Mouse (Mus musculus) erythroid progenitor cell, adult 5-6 weeks (primary cell): ENCODE results near the gene Col28a1. TPM values are rescaled to one million over a fixed set of nuclear protein-coding genes. Genes with fewer than 3 reads are reported as not detected.
A peak's percentile ranks its signal among the peaks of the same experiment; 100 is the strongest.

Source experiments
- ATAC-seq: replicated peaks from 2 replicates; pipeline ENCODE4 v1.8.0; 2016; ENCODE audit warnings: moderate number of reproducible peaks, mild to moderate bottlenecking, moderate TSS enrichment, inconsistent platforms; ENCODE audit not compliant: poor library complexity, low FRiP score, severe bottlenecking
- total RNA-seq, 2 experiments: library from RNA; stranded (forward) in 1 of 2; stranded (reverse) in 1 of 2; fragments of 150-400 nt in 1 of 2; fragments of 186-747, 209-891 nt in 1 of 2; gene quantifications; 2 replicates each; pipeline versions ENCODE4 v1.2.3 to v1.2.4; 2015 to 2017; ENCODE audit warnings: low replicate concordance in 2 of 2

The Col28a1 gene
- not detected in 2 replicates for total RNA-seq (2015; ENCODE audit: low replicate concordance)
- not detected in 2 replicates for total RNA-seq (2017; ENCODE audit: low replicate concordance)

DNA sequence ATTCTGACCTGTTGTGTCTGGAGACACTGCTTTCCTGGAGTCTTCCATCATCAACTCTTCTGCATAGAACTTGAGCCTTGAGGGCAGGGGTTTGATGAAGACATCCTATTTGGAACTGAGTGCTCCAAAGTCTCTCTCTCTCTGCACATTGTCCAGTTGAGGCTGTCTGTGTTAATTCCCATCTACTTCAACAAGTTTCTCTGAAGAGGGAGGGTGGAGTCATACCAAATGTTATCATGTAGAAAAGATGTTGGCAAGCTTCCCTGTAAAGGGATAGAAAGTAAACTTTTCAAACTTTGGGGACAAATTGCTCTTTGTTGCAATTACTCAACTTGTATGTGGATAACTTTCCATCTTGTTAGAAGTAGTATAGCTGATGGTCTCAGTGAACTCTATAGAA lies at the start of gene Col28a1:
TSS of gene Col28a1 (minus strand) at position 101 of the 400 bp plus-strand sequence.
- ATAC-seq, result no peak

DNA sequence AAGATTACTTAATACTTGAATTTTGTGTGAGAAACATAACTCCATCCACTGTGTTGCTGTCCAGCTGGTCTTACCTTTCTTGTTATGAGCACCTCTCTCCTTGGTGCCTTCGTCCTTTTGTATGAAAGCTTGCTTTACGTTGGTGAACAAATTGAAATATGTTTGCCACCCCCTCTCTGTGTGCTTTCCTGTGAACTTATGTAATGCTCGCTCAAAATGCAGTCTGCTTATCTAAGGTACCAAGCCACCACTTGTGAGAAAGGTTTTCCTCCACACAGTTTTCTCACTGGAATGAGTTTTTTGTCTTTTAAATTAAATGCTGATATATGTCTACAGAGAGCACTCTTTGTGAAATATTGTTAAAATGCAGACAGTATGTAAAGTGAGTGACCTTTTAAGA lies 36.2 kb upstream of the Col28a1 start:
- no peak for ATAC-seq

DNA sequence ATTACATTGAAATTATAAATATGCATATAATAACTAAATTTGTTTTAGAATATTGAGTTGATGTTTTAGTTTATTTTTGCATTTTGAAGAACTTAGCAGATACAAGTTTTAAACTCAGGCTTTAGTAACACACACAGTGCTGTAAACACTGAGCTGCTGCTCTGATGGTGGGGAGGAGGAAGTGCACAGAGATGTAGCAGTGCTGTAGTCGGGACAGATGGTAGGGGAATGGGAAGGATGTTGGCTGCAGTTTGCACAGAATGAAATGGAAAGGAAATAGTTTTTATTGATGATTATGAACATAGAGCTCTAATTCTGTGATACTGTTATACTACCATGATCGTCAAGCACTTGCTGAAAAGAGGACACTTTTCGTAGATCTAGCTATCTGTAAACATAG lies 34.6 kb upstream of the Col28a1 start:
- no peak for ATAC-seq

DNA sequence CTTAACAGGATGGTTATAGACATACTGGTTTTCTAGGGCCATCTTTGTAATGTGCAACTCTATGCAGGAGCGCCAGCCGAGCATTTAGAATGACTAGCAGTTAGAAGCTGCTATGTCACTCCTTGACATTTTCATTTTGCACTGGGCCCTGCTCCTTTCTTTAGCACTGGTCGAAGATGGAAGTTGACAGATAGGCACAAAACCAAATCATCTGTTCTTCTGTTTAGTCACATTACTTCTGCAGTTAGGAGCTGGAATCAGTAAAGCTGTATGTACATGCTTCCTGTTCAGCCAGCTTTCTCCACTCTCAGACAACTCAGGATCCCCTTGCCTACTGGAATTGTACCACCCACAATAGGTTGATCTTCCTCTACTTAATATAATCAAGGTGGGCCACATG lies 18.2 kb upstream of the Col28a1 start:
- ATAC-seq, result no peak

DNA sequence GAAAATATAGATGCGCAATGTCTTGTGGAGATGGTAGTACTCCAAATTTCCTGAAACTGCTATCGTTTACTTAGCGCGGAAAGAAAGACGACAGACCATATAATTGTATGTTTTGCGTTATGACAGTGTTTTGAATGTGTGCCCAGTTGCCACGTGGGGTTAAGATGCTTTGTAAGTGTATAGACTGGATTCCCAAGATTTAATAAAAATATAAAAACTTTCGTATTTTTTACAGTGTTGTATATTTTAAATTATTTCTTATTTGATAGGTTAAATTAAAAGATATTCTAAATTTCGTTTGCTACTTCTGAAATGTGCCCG lies 17.4 kb upstream of the Col28a1 start:
- peak; percentile 14; the same call in 1 of the 2 replicates for ATAC-seq

DNA sequence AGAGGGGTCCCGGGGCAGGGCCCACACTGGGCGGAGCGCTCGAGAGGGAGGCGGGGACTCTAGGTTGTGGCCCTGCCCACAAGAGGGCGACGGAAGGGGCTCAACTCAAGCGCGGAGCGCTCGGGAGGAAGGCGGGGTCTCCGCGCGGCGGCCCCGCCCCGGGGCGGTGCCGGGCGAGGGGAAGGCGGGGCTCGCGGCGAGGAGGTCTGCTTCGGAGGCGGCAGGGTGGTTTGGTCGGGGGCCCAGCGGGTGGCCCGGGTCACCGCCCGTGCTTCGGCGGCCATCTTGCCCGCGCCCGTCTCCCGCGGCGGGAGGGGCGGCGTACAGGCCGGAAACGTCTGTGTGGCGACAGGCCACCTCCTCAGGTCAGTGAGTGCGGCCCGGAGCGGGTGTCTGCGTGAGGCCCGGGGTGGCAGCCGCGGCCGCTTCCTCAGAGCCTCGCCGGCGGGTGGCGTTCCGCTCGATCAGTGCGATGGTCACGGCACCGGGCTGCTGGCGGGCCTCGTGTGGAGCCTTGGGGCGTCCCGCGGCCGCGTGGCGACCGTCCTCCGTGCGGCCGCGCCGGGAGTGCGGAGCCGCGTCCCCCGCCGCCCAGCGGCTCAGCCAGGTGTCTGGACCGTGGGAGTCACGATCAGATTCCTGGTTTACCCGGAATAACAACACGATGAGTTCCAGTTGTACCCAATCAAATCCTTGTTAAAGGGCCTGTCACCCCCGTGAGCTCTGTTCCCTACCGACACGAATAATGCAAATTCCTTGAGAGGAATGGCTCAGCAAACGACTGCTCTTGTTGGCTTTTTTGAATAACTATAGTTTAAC lies 16.8 kb upstream of the Col28a1 start, which contains the start of gene Mios:
TSS of gene Mios (plus strand) at position 176 of the 819 bp plus-strand sequence.
- peak; percentile 92 for ATAC-seq

DNA sequence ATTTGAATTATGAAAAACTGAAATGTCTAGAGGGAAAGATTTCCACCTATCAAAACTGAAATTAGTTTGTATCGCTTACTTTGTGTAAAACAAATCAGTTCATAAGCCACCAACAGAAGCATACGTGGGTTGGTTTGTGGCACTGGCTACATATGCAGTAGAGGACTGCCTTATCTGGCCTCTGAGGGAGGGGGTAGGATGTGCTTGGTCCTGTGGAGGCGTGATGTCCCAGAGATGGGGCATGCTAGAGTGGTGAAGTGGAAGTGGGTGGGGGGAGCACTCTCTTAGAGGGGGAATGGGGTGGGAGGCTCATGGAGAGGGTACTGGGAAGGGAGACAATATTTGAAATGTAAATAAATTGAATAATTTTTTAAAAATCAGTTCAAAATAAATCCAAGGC lies 2.5 kb downstream of the Col28a1 start:
- ATAC-seq, result no peak

DNA sequence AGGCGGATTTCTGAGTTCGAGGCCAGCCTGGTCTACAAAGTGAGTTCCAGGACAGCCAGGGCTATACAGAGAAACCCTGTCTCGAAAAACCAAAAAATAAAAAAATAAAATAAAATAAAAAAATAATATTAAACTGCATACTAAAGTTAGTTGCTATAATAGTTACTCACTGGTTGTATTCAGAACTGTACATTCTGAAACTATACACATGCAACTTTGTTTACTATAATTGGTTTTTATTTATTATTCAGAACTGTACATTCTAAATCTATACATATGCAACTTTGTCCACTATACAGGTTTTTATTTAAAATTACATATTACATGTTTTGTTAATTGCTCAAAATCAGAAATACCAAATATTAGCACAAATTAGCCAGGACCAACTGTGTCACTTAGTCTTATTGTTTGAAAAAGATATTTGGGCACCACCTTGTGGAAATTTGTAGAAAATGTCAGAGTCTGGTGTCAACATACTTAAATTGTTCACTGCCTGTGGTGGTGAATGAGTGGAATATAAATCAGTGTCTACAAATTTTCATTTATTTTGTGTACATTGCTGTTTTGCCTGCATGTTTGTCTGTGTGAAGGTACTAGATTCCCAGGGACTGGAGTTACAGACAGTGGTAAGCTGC lies 3.7 kb downstream of the Col28a1 start:
- ATAC-seq, result no peak

DNA sequence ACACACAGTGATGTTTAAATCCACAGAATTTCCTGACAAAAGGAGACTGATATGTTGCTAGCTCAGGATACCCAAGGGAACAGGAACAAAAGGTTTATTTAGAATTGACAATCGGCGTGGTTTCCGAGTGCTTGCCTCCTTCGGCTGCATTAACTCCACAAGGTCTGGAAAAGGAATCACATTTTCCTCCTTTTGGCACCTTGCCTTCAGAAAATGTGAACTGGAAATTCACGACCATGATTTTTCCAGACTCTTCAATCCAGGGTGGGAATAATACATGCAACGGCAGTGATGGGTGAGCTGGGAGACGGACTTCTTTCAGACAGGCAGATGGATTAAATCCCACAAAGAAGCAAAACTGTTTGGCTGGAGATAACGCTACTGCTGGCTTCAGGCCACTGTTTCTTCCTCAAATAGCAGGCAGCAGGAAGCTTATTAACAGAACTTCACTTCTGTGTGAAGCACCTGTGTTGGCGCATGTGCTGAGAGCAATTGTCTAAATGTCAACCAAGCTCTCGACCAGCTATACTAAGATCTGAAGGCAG lies 13.9 kb downstream of the Col28a1 start:
- no peak for ATAC-seq

DNA sequence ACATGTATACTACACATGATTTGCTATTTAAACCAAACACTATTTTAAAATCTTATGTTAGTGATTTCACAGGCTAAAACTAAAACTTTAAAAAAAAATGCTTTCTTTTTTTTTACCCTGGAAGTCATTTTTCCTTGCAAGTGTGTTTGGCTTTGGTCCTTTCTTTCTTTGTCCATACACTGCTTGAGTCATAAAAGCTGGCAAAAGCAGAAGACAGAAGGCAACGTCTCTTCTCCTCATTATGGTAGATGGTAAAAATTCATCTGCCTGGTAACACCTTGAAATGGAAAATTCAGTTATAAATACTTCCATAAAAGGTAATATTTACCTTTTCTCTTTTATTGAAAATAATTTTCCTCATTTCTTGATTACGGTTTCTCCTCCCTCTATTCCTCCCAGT lies 16.3 kb downstream of the Col28a1 start:
- no peak for ATAC-seq

DNA sequence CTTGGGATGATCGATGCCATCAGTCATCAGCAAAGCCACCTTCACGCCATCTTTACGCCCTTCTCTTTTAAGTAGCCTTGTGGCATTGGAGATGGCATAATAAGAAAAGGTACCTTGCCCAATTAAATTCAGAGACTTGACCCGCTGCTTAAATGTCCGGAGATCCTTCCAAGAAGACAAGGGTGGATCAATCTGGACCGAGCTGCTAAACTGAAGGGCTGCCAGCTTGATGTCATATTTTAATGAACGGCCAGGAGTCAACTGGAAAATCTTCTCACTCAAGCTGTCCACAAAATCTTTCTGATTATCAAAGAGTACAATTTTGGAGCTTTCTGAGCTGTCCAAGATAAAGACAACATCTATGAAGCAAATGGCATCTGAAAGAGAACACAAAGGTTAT lies 17.1 kb downstream of the Col28a1 start:
- no peak for ATAC-seq

DNA sequence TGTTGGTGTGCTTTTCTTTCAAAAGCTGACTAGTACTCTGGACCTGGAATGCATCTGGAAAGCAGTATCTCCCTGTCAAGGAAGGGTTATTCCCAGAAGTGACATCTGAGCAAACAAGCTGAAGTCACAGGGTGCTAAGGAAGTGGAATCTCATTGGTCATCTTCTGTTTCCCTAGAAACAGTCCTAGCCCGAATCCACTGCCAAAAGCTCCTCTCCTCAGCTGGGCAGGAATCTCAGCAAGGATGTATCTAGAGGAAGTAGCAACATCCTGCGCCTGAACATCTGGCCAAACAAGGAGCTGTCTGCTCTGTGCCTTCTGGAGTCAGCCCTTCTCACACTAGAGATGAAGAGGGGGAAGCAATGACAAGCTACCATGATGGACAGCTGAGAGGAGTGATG lies 18.4 kb downstream of the Col28a1 start:
- no peak for ATAC-seq

DNA sequence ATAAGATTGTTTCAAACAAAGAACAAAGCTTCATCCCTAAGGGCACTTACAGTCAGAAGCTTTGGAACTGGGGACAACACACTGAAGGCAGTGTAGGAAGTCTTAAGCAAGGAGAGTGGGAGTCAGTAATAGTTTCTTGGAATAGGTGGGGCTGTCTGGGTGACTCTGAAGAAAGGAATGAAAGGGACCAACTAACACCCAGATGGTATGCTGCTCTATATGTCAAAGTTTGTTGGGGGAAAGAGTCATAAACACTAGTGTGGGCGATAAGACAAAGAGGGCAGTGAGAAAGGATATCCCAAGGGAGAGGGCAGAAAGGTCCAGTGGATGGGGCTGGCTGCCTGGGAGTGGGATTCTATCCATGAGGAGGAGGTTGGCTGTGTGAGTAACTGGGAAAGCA lies 20.3 kb downstream of the Col28a1 start:
- no peak for ATAC-seq

DNA sequence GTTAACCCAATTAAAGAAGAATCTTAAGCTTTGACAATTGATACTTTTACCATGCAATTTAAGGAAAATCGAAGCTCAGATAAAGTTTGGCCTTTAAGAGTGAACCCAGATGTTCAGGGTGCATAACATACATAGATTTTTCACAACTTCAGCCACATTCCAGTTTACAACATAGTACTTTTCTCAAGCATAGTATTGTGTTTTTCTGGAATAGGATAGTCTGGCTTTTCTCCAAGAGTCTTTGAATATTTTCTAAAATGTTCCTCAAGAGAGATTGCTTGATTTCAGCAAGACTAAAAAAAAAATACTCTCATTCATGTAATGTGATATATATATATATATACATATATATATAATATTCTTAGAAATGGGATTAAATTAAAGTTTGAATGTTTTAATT lies 27.7 kb downstream of the Col28a1 start:
- ATAC-seq, result no peak

DNA sequence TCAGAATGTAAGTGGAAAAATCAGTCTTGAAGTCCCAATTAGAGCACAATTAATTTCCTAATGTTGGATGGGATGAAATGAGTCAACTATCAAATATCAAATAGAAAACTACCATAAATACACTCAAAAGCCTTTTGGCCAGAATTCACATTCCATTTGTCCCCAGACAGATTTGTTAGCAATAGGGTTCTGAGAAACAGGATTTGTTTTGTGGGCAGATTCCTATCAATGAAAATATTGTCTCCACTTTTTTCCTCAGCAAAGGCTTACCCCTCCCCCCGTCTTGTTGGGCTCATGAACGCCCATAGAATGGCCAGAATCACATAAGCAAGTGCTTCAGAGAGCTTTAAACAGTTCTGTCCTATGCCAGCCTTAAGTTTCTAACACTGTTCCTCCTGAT lies 32.4 kb downstream of the Col28a1 start:
- no peak for ATAC-seq

DNA sequence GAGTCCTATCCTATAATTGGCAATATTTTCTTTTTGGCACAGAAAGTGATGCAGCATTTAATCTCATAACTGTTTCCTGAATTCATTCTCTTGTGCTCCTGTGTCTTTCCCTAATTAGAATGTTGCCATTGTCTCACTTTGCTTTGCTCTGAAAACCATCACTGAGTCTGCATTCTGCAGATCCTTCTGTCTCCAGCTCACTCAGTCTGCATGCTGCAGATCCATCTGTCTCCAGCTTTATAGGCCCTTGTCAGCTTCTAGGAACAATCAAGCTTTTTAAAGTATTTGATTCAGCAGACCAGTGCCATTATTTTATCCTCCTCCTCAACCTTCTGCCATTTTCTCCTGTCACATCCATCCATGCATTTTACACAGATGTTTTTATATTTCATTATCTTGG lies 35.3 kb downstream of the Col28a1 start:
- ATAC-seq, result no peak

DNA sequence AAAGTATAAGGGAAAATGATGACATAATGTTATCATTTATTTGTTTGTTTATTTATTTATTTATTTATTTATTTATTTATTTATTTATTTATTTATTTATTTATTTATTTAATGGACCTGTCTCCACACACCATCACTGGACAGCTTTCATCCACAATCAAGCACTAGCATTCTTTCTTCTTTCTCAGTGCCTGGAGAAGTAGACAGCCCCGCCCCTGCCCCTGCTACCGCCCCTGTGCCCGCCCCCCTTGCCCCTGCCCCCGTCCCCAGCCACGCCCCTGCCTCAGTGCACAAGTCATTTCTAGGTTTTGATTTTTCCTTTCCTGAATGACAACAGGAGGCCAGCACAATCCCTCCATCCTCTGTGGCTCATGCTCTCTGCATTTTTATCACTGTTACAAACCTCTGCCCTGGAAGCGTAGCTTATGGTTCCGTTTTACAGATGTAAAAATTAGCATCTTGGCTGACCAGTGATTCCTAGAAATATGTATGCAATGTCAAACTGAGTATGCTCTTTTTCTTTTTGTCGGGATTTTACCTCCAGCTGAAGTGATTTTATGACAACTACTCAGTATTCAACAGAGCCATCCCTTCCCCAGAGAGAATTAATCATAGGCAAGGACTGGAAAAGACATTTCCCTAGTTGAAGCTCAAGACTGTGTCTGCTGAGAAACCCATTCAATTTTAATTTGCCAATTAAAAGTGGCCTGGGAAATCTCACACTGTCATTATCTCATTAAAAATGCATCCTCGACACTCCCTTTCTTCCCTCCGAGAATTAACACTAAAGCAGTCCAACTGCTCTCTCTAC lies 39.7 kb downstream of the Col28a1 start:
- ATAC-seq, result no peak

DNA sequence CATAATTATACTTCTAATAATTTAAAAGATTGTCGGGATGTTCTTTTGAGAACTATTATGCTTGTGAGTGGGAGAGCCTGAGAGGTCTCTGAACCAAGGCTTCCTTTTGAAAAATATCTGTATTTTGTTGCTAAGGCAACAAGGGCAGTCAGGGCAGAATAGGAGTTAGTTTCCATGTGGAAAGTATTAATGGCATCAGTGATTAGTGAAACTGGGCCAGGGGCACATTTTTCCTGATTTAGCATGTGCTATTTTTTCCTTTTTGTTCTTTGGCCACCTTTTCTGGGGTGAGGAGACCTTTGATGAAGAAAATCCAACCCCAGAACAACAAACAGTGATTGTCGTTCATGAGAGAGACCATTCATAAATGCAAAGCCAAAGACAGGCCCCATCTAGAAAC lies 43.5 kb downstream of the Col28a1 start:
- ATAC-seq, result no peak

DNA sequence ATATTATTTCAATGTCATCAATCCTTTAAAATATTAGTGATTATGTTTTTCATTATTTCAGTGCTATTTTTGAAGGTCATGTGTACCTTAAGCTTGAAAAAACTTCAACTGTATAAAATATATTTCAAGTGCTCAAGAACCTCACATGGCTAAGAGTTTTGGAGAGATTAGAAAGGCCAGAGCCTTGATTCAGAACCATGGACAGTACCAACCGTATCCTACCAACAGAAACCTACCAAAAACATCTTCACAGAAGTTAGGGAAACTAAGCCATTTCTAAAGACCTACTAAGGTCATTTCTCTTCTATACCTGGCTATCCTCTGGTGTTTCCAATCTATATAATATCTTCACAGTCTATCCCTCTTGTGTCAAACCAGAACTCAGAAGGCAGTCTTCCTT lies 50.5 kb downstream of the Col28a1 start:
- no peak for ATAC-seq

DNA sequence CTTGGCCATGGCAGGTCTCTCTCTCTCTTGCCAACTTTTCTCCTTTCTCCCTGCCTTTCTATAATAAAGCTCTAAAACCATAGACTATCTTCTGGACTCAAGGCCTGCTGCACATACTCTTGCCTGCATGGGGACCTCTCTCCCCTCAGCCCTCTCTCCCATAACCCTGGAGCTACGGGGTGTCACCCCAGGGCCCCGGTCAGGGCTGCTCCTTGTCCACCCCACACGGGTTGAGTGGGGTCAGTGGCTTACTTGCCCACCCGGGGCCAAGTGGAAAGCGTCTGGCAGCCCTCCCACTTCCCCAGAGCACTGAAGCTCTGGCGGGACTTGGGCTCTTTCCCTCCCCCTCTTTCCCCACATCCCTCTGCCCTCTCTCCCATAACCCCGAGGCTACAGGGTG lies 62.3 kb downstream of the Col28a1 start:
- ATAC-seq, result no peak
